Comparison of ENCODE assay signal across 8 mouse cellular contexts in genomic region chr2:57238614-57239165, GRCm38 (mm10). TPM values are rescaled to one million over a fixed set of nuclear protein-coding genes. Genes with fewer than 3 reads are reported as not detected.
A peak's percentile ranks its signal among the peaks of the same experiment; 100 is the strongest.
DNase-seq lines count a peak whose midpoint lies in the region; ATAC-seq and TF ChIP-seq lines count a peak whose summit lies in the region.

No protein-coding gene starts in this region.

- peaks cover 10% of the 10 kb centered on the region for H3K36me3 ChIP-seq in C2C12 (ENCODE audit: control insufficient read depth, insufficient read depth)
- no peaks in the 10 kb centered on the region for H3K36me3 ChIP-seq in hindbrain, embryonic 14.5 days (replicated peaks; ENCODE audit: control insufficient read depth, insufficient read depth)
- H3K36me3 ChIP-seq in stomach, embryonic 14.5 days (ENCODE audit: control insufficient read depth, insufficient read depth, low read length), result no peaks in the 10 kb centered on the region

- H3K79me2 ChIP-seq in C2C12 (ENCODE audit: control insufficient read depth, insufficient read depth), result peaks cover 65% of the 10 kb centered on the region

- H3K27me3 ChIP-seq in C2C12 (ENCODE audit: control insufficient read depth, insufficient read depth, insufficient read length), result no peaks in the 10 kb centered on the region
- peaks cover 16% of the 10 kb centered on the region for H3K27me3 ChIP-seq in hindbrain, embryonic 14.5 days (ENCODE audit: control insufficient read depth, insufficient read depth, low read length)
- no peaks in the 10 kb centered on the region for H3K27me3 ChIP-seq in stomach, embryonic 14.5 days (ENCODE audit: control insufficient read depth, insufficient read depth, low read length)

- H3K4me3 ChIP-seq in C2C12 (ENCODE audit: insufficient read depth, poor library complexity, severe bottlenecking), result peak overlapping the region; percentile 62
- H3K4me3 ChIP-seq in cortical plate, adult 2 months (ENCODE audit: insufficient read depth, low read length), result peak overlapping the region; percentile 97
- H3K4me3 ChIP-seq in hindbrain, embryonic 14.5 days (replicated peaks; ENCODE audit: low read length), result peak overlapping the region; percentile 80
- H3K4me3 ChIP-seq in stomach, embryonic 14.5 days (ENCODE audit: low read depth, low read length), result peak overlapping the region; percentile 72

- peak overlapping the region; percentile 85 for H3K9ac ChIP-seq in hindbrain, embryonic 14.5 days
- H3K9ac ChIP-seq in stomach, embryonic 14.5 days (replicated peaks; ENCODE audit: low read depth, low read length), result peak overlapping the region; percentile 87

- 3% methylated on average over 17 of the region's 17 CpGs for WGBS in hindbrain, embryonic 14.5 days
- WGBS in stomach, embryonic 14.5 days, result 4% methylated on average over 17 of the region's 17 CpGs

- peak overlapping the region; percentile 60 for H3ac ChIP-seq in C2C12 (ENCODE audit: control insufficient read depth, insufficient read length, low read depth)

- TF ChIP-seq CTCF in C2C12 (IDR thresholded peaks at IDR 0.05; ENCODE audit: control insufficient read depth, insufficient read depth, insufficient read length), result no peak
- no peak for TF ChIP-seq CTCF in cortical plate, adult 2 months (IDR thresholded peaks at IDR 0.05; ENCODE audit: extremely low read depth, insufficient read depth, low read length)

- H3K4me2 ChIP-seq in hindbrain, embryonic 14.5 days (replicated peaks), result peak overlapping the region; percentile 97
- H3K4me2 ChIP-seq in stomach, embryonic 14.5 days (replicated peaks; ENCODE audit: low read depth, low read length), result peak overlapping the region; percentile 89

- no peaks in the 10 kb centered on the region for H3K9me3 ChIP-seq in hindbrain, embryonic 14.5 days (ENCODE audit: control insufficient read depth, low read length)
- no peaks in the 10 kb centered on the region for H3K9me3 ChIP-seq in stomach, embryonic 14.5 days (ENCODE audit: control insufficient read depth, low read depth, low read length)

- H3K79me3 ChIP-seq in C2C12 (ENCODE audit: low read depth), result peaks cover 43% of the 10 kb centered on the region

- ATAC-seq in frontal cortex, adult (ENCODE audit: low TSS enrichment), result peak; percentile 62
- ATAC-seq in hindbrain, embryonic 14.5 days (ENCODE audit: low FRiP score), result 0 out of 2 replicates have a peak, but pooled peaks have one; percentile 16
- ATAC-seq in stomach, embryonic 14.5 days (ENCODE audit: insufficient number of reproducible peaks, insufficient read depth, low FRiP score, low read depth), result no peak

- peak overlapping the region; percentile 75 for H3K27ac ChIP-seq in cortical plate, adult 2 months (ENCODE audit: insufficient read depth, low read length)
- H3K27ac ChIP-seq in hindbrain, embryonic 14.5 days, result no peak overlapping the region
- peak overlapping the region; percentile 86 for H3K27ac ChIP-seq in stomach, embryonic 14.5 days (ENCODE audit: low read length)

- TF ChIP-seq POLR2A in cortical plate, adult 2 months (IDR thresholded peaks at IDR 0.05; ENCODE audit: extremely low read depth, insufficient read depth, low read length), result no peak

- H3K4me1 ChIP-seq in cortical plate, adult 2 months (ENCODE audit: control insufficient read depth, insufficient read depth, low read length), result no peaks in the 10 kb centered on the region; the same call in 1 of the 2 replicates
- H3K4me1 ChIP-seq in hindbrain, embryonic 14.5 days (replicated peaks; ENCODE audit: control insufficient read depth, insufficient read depth, low read length), result peaks cover 7% of the 10 kb centered on the region; the same call in 1 of the 2 replicates
- H3K4me1 ChIP-seq in stomach, embryonic 14.5 days (ENCODE audit: control insufficient read depth, insufficient read depth, low read length), result peaks cover 7% of the 10 kb centered on the region; the same call in 1 of the 2 replicates

- no peak for DNase-seq in frontal cortex, postnatal 36 days (ENCODE audit: low spot score in 2 of 2)
- DNase-seq in hindbrain, embryonic 14.5 days (ENCODE audit: low spot score), result no peak
- peak; percentile 57 for DNase-seq in lung, postnatal 36 days
- no peak for DNase-seq in layer of hippocampus, adult 18-20 months (ENCODE audit: low spot score in 2 of 2)

TF ChIP-seq in C2C12, 6 proteins besides CTCF, POLR2A, EP300 and RAD21:
- TF ChIP-seq USF1 (IDR thresholded peaks at IDR 0.05; ENCODE audit: low read depth), result no peak
- TF ChIP-seq MAX (IDR thresholded peaks at IDR 0.05), result peak; percentile 1
- no peak for TF ChIP-seq MYOD1 (IDR thresholded peaks at IDR 0.05; ENCODE audit: control insufficient read depth, insufficient read length, low read depth)
- TF ChIP-seq CEBPB (IDR thresholded peaks at IDR 0.05; ENCODE audit: low read depth), result no peak

RNA-seq across cellular contexts. Expression of gene Gpd2, which starts 1.3 kb away (rescaled TPM):
- 23.8 TPM for polyA plus RNA-seq in C2C12 (2012; fragmentation: generic; extraction: Trizol)
- polyA plus RNA-seq in cortical plate, adult 2 months (2012; rRNA removed), result 44.1 and 47.8 TPM in 2 replicates
- 23.0 and 29.9 TPM in 2 replicates for polyA plus RNA-seq in hindbrain, embryonic 14.5 days (2014; fragmentation: Nextera tagmentation; extraction: Ambion mirVana)
- 27.8 and 30.2 TPM in 2 replicates for polyA plus RNA-seq in stomach, embryonic 14.5 days (2014; fragmentation: Nextera tagmentation; extraction: Ambion mirVana)
- total RNA-seq in layer of hippocampus, adult 18-20 months (2021), result 100 to 1,000 TPM; 133 to 135 TPM
